Mouse (Mus musculus): ENCODE measurements around the gene Tln2. TPM values are rescaled to one million over a fixed set of nuclear protein-coding genes. Genes with fewer than 3 reads are reported as not detected.

Gene Tln2
- total RNA-seq, 2 experiments from 2014 or later: not detected

- ATAC-seq (replicated peaks; ENCODE audit: low FRiP score, poor library complexity, severe bottlenecking): no peak
Observed at GRCm38 (mm10) chr9:67486621-67487020, 72.9 kb downstream of the Tln2 start.

DNA sequence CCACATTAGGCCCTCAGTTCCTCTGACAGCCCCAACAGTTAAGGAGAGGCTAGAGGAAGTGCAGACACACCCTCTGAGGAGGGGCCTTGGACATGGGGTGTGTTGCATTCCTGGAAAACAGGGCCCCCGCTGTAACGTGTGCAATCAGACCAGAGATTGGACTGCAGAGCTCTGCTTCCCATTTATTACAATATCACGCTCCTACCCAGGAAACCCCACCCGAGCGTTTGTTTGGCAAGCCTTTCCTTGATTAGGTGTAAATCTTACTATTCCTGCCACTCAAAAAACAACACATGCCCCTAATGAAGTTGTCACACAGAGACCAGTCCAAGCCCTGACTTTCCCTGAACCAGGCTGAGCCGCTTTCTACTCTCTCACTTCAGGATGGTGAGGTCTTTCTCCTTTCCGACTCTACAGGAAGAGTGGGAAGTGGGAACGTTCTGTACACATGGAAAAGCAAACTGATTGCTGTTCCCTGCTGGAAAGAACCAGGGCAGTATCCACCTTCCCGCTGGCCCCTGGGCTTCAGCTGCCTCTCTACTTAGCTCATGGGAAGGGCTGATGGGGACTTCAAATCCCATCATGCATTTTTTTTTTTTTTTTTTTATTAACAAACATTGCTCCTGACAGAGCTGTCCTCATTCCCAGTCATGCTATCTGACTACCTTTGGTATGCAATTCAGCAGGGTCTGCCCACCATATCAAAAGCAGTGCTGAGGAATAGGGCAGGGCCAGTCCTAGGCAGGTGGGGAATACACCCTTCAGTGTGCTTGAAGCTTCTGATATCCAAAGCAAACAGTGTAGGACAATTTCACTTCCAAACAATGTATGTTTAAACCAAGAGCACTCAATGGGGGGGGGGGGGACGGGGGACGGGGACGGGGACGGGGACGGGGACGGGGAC is 74.1 kb downstream of the Tln2 start:
- ATAC-seq (replicated peaks; ENCODE audit: low FRiP score, poor library complexity, severe bottlenecking): no peak

- ATAC-seq (replicated peaks; ENCODE audit: low FRiP score, poor library complexity, severe bottlenecking): no peak
Observed at GRCm38 (mm10) chr9:67482277-67482676, 77.2 kb downstream of the Tln2 start.

DNA sequence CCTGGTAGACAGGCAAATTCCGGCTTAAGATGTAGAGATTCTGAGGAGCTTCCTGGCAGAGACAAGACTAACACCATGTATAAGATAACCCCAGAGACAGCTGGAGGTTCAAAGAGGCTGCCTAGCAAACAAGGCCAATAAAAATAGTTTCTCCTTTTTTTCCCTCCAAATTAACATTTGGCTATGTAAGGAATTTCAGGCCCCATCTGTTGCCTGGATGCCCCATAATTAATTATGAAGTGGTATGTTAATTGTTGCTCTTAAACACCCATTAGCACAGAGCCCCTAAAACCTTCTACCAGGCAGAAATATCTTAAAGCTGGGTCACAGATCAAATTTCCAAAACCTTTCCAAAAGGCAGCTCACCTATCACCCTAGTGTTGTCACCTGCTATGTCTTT is 77.7 kb downstream of the Tln2 start:
- no peak for ATAC-seq (replicated peaks; ENCODE audit: low FRiP score, poor library complexity, severe bottlenecking)

- ATAC-seq (replicated peaks; ENCODE audit: low FRiP score, poor library complexity, severe bottlenecking): no peak
Observed at GRCm38 (mm10) chr9:67477445-67477844, 82.1 kb downstream of the Tln2 start.

DNA sequence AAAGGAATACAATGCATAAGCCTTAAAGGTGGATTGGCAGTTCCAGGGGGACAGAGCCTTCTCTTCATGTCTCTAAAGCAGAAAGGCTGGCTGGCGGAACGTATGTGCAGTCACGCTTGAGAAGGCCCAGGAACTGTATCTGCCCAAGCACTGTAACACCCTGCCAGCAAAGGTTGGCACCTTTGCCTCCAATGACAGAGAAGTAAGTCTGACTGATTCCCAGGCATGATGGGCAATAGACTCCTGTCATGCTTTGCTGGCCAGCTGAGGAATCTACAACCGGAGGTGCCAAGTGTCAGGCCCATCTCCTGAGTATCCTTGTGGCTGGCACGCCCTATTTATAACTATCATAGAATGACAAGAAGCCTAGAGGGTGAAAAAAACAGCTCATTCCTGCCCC is 83.3 kb downstream of the Tln2 start:
- ATAC-seq (replicated peaks; ENCODE audit: low FRiP score, poor library complexity, severe bottlenecking): no peak

DNA sequence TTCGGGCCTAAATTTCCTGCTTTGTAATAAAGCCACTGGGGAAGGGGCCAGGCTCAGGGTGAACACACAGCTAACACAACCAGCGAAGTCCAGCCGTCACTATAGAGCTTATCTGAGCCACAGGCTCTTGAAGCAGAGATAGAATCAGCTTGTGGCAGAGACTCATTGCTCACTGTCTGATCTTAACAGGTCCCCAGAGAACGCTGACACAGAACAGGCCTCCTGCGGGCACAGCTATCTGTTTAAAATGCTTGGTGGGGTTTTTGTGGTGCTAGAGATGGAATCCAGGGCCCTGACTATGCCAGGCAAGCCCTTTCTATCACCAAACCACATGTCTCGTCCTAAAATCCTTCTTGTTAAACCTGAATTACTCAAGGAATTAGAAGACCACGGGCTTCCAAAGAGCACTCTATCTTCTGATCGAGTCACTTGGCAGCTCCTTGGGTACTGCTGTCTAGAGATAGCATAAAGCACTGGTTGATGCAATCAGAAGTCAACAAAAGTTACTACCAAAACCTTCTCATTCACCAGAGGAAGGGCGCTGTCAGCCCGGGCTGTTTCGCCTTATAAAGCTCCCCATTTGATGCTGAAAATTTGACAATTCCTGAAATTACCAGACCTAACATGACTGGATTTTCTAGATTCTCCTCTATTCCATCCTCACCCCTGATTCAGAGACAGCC is 95.9 kb downstream of the Tln2 start:
- ATAC-seq (replicated peaks; ENCODE audit: low FRiP score, poor library complexity, severe bottlenecking): no peak

DNA sequence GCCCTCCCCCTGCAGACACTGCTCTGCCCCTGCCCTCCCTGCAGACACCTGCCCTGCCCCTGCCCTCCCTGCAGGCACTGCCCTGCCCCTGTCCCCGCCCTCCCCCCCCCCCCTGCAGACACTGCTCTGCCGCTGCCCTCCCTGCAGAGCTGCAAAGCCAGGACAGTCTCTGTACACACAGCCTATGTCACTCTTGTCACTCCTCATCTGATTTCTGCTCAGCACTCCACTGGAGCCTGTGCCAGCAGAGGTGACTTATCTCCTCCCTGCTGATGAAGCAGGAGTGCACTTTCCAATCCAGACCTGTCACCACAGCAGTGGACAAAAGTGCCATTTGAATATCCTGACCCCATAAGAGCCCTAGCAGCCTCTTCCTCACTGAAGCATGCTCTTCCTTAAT is 118.0 kb downstream of the Tln2 start:
- no peak for ATAC-seq (replicated peaks; ENCODE audit: low FRiP score, poor library complexity, severe bottlenecking)

DNA sequence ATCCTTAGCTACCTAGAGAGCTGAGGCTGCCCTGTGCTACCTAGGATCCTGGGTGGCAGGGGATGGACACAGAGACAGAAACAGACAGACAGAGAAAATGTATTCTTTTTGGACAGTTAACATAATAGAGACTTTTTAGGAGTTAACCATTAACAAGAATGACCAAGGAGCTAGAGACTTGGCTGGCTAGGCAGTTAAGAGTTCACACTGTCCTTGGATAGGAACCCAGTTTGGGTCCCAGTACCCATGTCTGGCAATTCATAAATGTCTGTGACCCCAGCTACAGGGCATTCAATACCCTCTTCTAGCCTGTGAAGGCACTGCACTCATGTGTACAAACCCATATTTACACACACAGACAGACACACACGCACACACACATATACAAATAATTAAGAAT is 122.0 kb downstream of the Tln2 start:
- no peak for ATAC-seq (replicated peaks; ENCODE audit: low FRiP score, poor library complexity, severe bottlenecking)

DNA sequence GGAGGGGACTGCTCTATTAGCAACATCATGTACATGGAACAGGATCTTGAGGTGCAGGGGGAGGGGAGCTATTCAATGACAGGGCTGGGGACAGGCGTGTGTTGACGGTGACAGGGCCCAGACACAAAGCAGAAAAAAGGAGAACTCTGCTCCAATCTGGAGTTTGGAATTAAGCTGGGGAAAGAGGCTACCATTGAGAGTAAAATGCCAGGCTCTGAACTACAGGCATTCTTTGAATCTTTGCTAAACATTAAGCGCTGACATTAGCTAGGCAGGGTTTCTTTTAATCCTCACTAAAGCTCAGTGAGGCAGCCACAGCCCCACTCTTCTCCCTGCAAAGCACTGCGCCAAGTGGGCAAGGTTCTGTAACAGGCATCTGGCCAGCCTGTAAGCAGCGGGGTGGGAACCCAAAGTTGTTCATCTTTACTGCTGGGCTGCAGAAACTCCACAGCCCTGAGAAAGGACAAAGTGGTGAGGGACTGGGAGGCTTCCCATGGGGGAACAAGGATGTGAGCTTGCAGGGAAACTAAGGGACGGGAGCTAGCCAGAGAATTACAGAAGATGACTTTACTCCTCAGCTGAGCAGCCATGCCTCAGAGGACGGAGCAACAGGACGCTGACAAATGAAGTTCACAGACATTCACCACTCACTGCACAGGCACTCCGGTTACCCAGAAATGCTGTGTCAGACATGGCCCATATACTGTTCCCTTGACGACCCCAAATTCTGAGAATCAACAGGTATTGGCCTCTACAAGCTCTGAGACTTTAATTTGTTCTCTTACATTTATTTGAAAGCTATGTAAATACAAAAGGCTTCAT is 124.0 kb downstream of the Tln2 start:
- no peak for ATAC-seq (replicated peaks; ENCODE audit: low FRiP score, poor library complexity, severe bottlenecking)

DNA sequence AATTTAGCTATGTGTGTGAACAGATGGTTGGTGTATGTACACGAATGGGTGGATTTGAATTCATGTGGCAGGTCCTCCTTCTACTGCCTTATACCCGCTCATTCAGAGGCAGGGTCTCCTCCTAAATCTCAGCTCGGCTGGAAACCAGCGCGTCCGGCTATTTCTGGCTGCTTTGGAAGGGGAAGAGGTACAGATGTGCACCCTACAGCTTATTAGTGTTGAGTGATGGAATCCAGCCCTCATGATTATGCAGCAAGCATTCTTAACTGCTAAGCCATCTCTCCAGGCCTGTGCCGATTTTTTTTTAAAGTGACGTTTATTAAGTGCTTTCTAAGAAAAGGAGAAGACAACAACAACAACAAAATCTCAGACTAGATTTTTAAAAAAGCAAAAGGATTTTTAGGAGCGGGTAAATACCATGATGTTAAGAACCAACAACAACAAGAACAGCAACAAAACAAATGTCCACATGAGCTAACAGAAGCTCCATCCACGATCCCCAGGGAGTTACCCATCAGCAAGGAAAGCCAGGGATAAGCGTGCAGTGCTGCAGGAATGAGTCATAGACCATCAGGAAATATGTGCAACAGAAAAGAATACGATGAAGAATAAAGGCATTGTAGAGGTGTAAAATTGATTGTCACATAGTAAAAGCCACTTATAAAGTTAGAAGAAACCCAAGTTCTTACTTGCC is 130.2 kb downstream of the Tln2 start:
- ATAC-seq (replicated peaks; ENCODE audit: low FRiP score, poor library complexity, severe bottlenecking): no peak

DNA sequence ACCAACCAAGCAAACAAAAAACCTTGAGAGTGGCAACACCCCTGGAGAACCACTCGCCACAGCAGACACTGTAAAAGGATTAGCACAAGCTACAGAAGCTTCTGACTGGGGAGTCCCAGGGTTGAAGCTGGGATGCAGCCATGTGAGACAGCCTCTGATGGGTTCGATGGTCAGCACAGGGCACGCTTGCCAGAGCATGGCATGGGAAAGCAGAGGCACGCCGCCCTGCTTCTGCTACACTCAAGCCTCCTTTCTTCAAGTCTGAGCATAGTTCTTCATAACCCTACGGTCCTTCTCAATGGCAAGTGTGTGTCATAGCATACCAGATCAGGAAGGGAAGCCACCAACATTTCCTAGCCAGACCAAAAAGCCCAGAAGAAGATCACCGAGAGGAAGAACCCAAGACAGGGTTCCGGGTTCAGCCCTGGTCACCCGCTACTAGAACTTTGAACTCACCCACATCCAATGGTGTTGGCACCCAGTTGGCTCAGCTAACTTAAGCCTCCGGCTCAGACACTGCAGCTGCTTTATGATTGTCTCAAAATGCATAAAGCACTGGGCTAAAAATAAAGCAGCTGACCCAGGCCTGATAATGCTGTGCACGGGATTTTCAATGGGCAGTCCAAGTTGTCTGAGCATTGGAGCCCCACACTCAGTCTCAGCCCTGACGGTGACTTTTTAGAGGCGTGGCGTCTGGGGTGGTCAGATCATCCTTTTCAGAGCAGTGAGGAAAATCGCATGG is 131.0 kb downstream of the Tln2 start:
- no peak for ATAC-seq (replicated peaks; ENCODE audit: low FRiP score, poor library complexity, severe bottlenecking)

GRCm38 (mm10) chr9:67426304-67426703 is 133.2 kb downstream of the Tln2 start:
- no peak for ATAC-seq (replicated peaks; ENCODE audit: low FRiP score, poor library complexity, severe bottlenecking)

DNA sequence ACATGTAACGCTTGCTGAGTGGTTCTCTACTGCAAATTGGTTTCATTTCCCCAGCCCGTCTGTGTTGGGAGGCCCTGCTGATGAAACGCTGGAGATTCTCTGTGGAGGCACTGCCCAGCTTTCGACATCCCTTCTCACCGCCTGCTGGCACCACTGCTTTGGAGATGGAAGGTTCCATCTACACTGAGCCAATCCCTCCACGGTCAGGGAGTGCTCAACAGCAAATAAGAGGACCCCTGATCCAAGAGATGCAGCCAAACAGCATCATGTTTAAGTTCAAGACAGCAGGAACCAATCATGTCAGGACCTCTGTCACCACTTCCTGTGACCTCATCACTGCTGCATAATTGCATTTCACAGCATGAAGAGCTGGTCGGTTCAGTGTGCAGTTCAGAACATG is 135.4 kb downstream of the Tln2 start:
- ATAC-seq (replicated peaks; ENCODE audit: low FRiP score, poor library complexity, severe bottlenecking): no peak

GRCm38 (mm10) chr9:67418092-67418491 is 141.4 kb downstream of the Tln2 start:
- no peak for ATAC-seq (replicated peaks; ENCODE audit: low FRiP score, poor library complexity, severe bottlenecking)

DNA sequence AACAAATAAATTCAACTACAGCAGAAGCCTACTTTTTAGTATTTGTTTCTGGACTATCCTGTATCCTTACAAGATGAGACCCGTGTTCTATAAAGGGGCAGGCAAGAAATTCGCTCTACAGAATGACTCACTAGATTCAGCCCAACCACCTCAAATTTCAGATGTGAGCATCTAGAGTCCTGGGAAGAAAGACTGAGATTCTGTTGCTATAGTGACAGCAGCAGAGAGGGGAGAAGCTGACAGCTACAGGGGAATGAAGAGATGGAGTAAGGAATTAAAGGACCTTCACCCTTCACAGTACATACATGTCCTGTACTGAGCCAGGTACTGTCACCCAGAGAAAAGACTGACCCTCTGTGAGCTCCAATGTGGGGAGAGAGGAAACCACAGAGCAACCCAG is 148.8 kb downstream of the Tln2 start:
- ATAC-seq (replicated peaks; ENCODE audit: low FRiP score, poor library complexity, severe bottlenecking): no peak

DNA sequence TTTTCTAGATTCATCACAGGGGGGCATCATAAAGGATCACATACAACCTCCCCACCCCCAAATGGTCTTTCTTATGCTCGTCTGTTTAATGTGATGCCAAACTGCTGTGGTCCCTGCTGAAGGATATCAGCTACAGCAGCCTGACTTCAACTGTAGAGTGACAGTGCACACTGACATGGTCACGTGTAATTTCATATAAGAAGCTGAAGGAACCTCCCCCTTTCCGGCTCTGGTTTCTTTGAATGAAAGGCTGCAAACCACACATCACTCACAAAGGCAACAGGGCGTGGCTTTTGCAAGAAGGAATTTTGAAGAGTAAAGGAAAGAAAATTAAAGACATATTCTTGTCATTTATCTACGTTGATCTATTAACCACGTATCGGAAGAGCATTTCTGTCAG is 154.8 kb downstream of the Tln2 start:
- ATAC-seq (replicated peaks; ENCODE audit: low FRiP score, poor library complexity, severe bottlenecking): no peak

DNA sequence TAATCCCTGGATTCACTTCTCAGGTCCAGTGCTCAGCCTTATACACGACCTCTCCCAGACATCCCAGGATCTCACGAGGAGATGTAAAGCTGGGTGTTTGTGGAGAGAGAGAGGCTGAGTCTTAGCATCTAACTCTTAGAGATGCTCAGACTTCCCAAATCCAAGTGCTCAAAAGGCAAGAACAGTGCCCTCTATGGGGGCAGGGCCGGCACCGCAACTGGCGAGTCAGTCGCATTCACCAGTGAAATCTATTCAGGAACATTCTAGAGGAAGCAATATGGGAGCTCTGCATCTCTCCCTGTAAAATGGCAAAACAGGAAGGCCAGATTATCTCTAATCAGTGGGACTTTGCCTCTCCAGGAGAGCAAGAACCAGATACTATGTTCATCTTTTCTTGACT is 159.9 kb downstream of the Tln2 start:
- no peak for ATAC-seq (replicated peaks; ENCODE audit: low FRiP score, poor library complexity, severe bottlenecking)

GRCm38 (mm10) chr9:67397756-67398155 is 161.7 kb downstream of the Tln2 start:
- no peak for ATAC-seq (replicated peaks; ENCODE audit: low FRiP score, poor library complexity, severe bottlenecking)

Measured in erythroid progenitor cell, adult 5-6 weeks (primary cell).